Mouse (Mus musculus) ES-Bruce4 (cell line): ENCODE measurements around the gene Umad1.

Experiments
- CTCF ChIP-seq: IDR thresholded peaks from one replicate; pipeline ENCODE4 v1.8.1; 2011; ENCODE audit warnings: low read depth, low read length
- EP300 ChIP-seq: IDR thresholded peaks from 2 replicates; pipeline ENCODE4 v1.6.1; 2011; ENCODE audit warnings: low read depth, low read length; ENCODE audit not compliant: insufficient read depth
- POLR2A ChIP-seq: IDR thresholded peaks from one replicate; pipeline ENCODE4 v1.8.1; 2011; ENCODE audit warnings: low read length; ENCODE audit not compliant: insufficient read depth

GRCm38 (mm10) chr6:8285401-8285960 is 26.4 kb downstream of the Umad1 start:
- TF ChIP-seq CTCF: no peak
- no peak for TF ChIP-seq EP300
- no peak for TF ChIP-seq POLR2A
